Mouse (Mus musculus) heart, embryonic 11.5 days (tissue): ENCODE results near the gene Vps52. TPM values are rescaled to one million over a fixed set of nuclear protein-coding genes. Genes with fewer than 3 reads are reported as not detected.
"Not testable (repeated sequence)": the region's sequence is repeated elsewhere in the genome, so short reads cannot be mapped to it uniquely, and the experiment has no call there.

Experiments
- ATAC-seq: fragments of 200-750 bp; cut with Nextera tagmentation; replicated peaks from 2 replicates; pipeline ENCODE4 v1.8.0; 2017; ENCODE audit warnings: moderate library complexity; ENCODE audit not compliant: insufficient number of reproducible peaks, low FRiP score, low TSS enrichment
- H3K27ac ChIP-seq: fragments of 300-500 bp; sonication (generic); 2 replicates; pipeline ENCODE4 v1.5.1; 2014; ENCODE audit warnings: mild to moderate bottlenecking, low read depth, low read length
- H3K27me3 ChIP-seq: fragments of 300-500 bp; sonication (generic); 2 replicates; pipeline ENCODE4 v1.6.1; 2014; ENCODE audit warnings: mild to moderate bottlenecking, low read length, mixed read lengths; ENCODE audit not compliant: control insufficient read depth, insufficient read depth
- H3K36me3 ChIP-seq: fragments of 300-500 bp; sonication (generic); 2 replicates; pipeline ENCODE4 v1.6.1; 2014; ENCODE audit warnings: mild to moderate bottlenecking, low read length, moderate library complexity, mixed read lengths; ENCODE audit not compliant: control insufficient read depth, insufficient read depth
- H3K4me1 ChIP-seq: fragments of 300-500 bp; sonication (generic); 2 replicates; pipeline ENCODE4 v1.6.1; 2014; ENCODE audit warnings: low read length; ENCODE audit not compliant: control insufficient read depth, insufficient read depth
- H3K4me2 ChIP-seq: fragments of 300-500 bp; sonication (generic); 2 replicates; pipeline ENCODE4 v1.6.1; 2014; ENCODE audit warnings: mild to moderate bottlenecking, moderate library complexity
- H3K4me3 ChIP-seq: fragments of 300-500 bp; sonication (generic); 2 replicates; pipeline ENCODE4 v1.5.1; 2014; ENCODE audit warnings: low read depth, low read length
- H3K9ac ChIP-seq: fragments of 300-500 bp; sonication (generic); 2 replicates; pipeline ENCODE4 v1.6.1; 2014; ENCODE audit warnings: mild to moderate bottlenecking, low read depth, low read length, moderate library complexity
- H3K9me3 ChIP-seq: fragments of 300-500 bp; sonication (generic); replicated peaks from 2 replicates; pipeline ENCODE4 v1.6.1; 2016; ENCODE audit warnings: low read length; ENCODE audit not compliant: control insufficient read depth
- WGBS: fragments of 180-500 bp; shearing (Covaris S2); extraction: QIAGEN DNeasy Blood & Tissue Kit; methylation state at CpG from one replicate; pipeline ENCODE4 v1.1.7; 2014; ENCODE audit not compliant: insufficient replicate concordance; 5-methylcytosine and 5-hydroxymethylcytosine counted together
- polyA plus RNA-seq: library from polyadenylated mRNA; unstranded; fragments of >200 nt; fragmentation: Nextera tagmentation; extraction: Ambion mirVana; gene quantifications from 2 replicates; pipeline ENCODE4 v1.2.1, GENCODE M21; 2014

Gene Vps52
- polyA plus RNA-seq, 1 experiment from 2014 or later, result 29.5 TPM

- no peak overlapping the region for H3K4me2 ChIP-seq
- peaks cover 24% of the 10 kb centered on the region for H3K36me3 ChIP-seq
- no peak for ATAC-seq
- no peaks in the 10 kb centered on the region for H3K27me3 ChIP-seq
- no peaks in the 10 kb centered on the region for H3K9me3 ChIP-seq
- 83% methylated on average over 22 of the region's 22 CpGs for WGBS
- H3K4me1 ChIP-seq, result peaks cover 25% of the 10 kb centered on the region
- H3K4me3 ChIP-seq, result no peak overlapping the region
- no peak overlapping the region for H3K27ac ChIP-seq
- H3K9ac ChIP-seq, result no peak overlapping the region
These were observed 7.3 kb upstream of the Vps52 start for GRCm38 (mm10) chr17:33948090-33948904.

- no peak for ATAC-seq
- H3K36me3 ChIP-seq, result peaks cover 28% of the 10 kb centered on the region
These were observed 6.6 kb upstream of the Vps52 start for GRCm38 (mm10) chr17:33948905-33949537.

GRCm38 (mm10) chr17:33950131-33950625 is 5.4 kb upstream of the Vps52 start:
- H3K9ac ChIP-seq, result peak overlapping the region; percentile 77; the same call in 1 of the 2 replicates
- peak overlapping the region; percentile 53 for H3K4me3 ChIP-seq
- WGBS, result 73% methylated on average over 10 of the region's 10 CpGs
- peaks cover 23% of the 10 kb centered on the region for H3K36me3 ChIP-seq
- H3K27me3 ChIP-seq, result no peaks in the 10 kb centered on the region
- H3K9me3 ChIP-seq, result no peaks in the 10 kb centered on the region
- H3K27ac ChIP-seq, result no peak overlapping the region
- H3K4me1 ChIP-seq, result peaks cover 39% of the 10 kb centered on the region
- ATAC-seq, result no peak
- peak overlapping the region; percentile 96 for H3K4me2 ChIP-seq

More at GRCm38 (mm10) chr17:33948905-33949537, 6.6 kb upstream of the Vps52 start:
- H3K4me2 ChIP-seq, result no peak overlapping the region
- no peaks in the 10 kb centered on the region for H3K9me3 ChIP-seq
- 90% methylated on average over 19 of the region's 19 CpGs for WGBS
- peak overlapping the region; percentile 22; the same call in 1 of the 2 replicates for H3K9ac ChIP-seq
- H3K27ac ChIP-seq, result no peak overlapping the region
- peaks cover 32% of the 10 kb centered on the region for H3K4me1 ChIP-seq
- no peaks in the 10 kb centered on the region for H3K27me3 ChIP-seq
- H3K4me3 ChIP-seq, result no peak overlapping the region

GRCm38 (mm10) chr17:33951021-33951946 is 4.3 kb upstream of the Vps52 start, which contains the start of gene B3galt4:
Gene B3galt4, minus strand, starts transcription at chr17:33951488.
- Histone ChIP-seq H3K36me3 (peaks cover 20% of the 10 kb centered on the region), H3K9me3 (no peaks in the 10 kb centered on the region), H3K27me3 (no peaks in the 10 kb centered on the region), H3K4me3 (peak within 1 kb of the TSS; percentile 53), H3K27ac (peak within 1 kb of the TSS; percentile 88), H3K4me1 (peaks cover 39% of the 10 kb centered on the region), H3K4me2 (peak within 1 kb of the TSS; percentile 96), H3K9ac (peak within 1 kb of the TSS; percentile 77)
- WGBS, result under 1% methylated on average over 45 of the region's 45 CpGs
- ATAC-seq, result peak; percentile 69

- not testable (repeated sequence) for H3K27me3 ChIP-seq, ATAC-seq, H3K9ac ChIP-seq, H3K9me3 ChIP-seq
- H3K4me2 ChIP-seq, result peak overlapping the region; percentile 96
- H3K27ac ChIP-seq, result peak overlapping the region; percentile 88; the same call in 1 of the 2 replicates
- H3K4me3 ChIP-seq, result peak overlapping the region; percentile 53
- H3K4me1 ChIP-seq, result peaks cover 45% of the 10 kb centered on the region
- H3K36me3 ChIP-seq, result peaks cover 19% of the 10 kb centered on the region
- WGBS, result 73% methylated on average over 13 of the region's 13 CpGs
These were observed 3.6 kb upstream of the Vps52 start for GRCm38 (mm10) chr17:33952015-33952414.

- H3K27ac ChIP-seq, result no peak overlapping the region
These were observed 2.7 kb upstream of the Vps52 start for GRCm38 (mm10) chr17:33952879-33953278.

GRCm38 (mm10) chr17:33953310-33953709 is 2.3 kb upstream of the Vps52 start:
- Histone ChIP-seq H3K4me2 (peak overlapping the region; percentile 96), H3K9me3 (no peaks in the 10 kb centered on the region), H3K36me3 (peaks cover 19% of the 10 kb centered on the region), H3K4me3 (0 out of 2 replicates have a peak overlapping the region, but pooled peaks have one; percentile 12), H3K27me3 (no peaks in the 10 kb centered on the region), H3K9ac (0 out of 2 replicates have a peak overlapping the region, but pooled peaks have one; percentile 34), H3K27ac (no peak overlapping the region), H3K4me1 (peaks cover 45% of the 10 kb centered on the region)
- 78% methylated on average over 3 of the region's 3 CpGs for WGBS
- ATAC-seq, result no peak

More at GRCm38 (mm10) chr17:33952879-33953278, 2.7 kb upstream of the Vps52 start:
- Histone ChIP-seq H3K36me3 (peaks cover 19% of the 10 kb centered on the region), H3K4me1 (peaks cover 45% of the 10 kb centered on the region), H3K9ac (0 out of 2 replicates have a peak overlapping the region, but pooled peaks have one; percentile 34), H3K9me3 (no peaks in the 10 kb centered on the region), H3K4me2 (peak overlapping the region; percentile 96), H3K4me3 (0 out of 2 replicates have a peak overlapping the region, but pooled peaks have one; percentile 12), H3K27me3 (no peaks in the 10 kb centered on the region)
- no peak for ATAC-seq
- WGBS, result 83% methylated on average over 4 of the region's 4 CpGs
